Mouse (Mus musculus): Measurements from ENCODE around the gene Tanc2. TPM values are rescaled to one million over a fixed set of nuclear protein-coding genes. Genes with fewer than 3 reads are reported as not detected.

Tanc2 gene
- total RNA-seq, 2 experiments from 2014 or later = 164 to 177 TPM

DNA sequence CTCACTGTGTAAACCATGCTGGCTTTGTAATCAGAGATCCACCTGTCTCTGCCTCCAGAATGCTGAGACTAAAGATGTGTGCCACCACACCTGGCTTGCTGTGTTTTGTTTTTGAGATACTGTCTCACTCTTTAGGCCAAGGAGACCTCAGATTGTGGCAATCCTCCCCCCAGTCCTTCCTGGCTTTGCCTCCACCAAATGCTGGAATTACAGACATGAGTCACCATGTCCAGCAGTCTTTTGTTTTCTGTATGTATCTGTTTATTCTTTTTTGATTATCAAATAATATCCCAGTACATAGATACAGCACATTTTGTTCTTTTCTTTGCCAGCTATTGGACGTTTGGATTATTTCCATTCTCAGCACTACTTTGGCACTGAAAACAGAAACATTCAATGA is 368.8 kb downstream of the Tanc2 start:
- no peak overlapping the region for H3K4me3 ChIP-seq
- no peak for DNase-seq (ENCODE audit: low spot score in 2 of 2)
- H3K27ac ChIP-seq = no peak overlapping the region
- TF ChIP-seq CTCF (conservative IDR thresholded peaks at IDR 0.05) = no peak

DNA sequence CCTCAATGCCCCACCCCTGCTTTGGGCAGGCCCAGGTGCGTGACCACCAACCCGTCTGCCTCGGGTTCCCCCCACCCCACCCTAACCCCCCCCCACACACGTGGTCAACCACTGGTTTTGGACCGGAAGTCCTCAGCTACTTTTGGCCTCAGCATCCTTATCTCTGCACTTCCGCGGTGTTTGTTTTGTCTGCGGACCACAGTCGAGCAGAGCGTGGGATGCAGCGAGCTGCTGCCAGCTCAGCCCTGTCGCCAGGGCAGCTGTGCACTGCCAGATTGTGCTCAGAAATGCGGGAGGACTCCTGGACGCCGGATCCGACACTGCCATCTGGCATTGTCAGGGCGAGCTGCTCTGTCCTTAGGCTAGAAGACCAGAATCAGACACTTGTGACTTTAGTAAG is 369.6 kb downstream of the Tanc2 start:
- no peak for TF ChIP-seq CTCF (conservative IDR thresholded peaks at IDR 0.05)
- Histone ChIP-seq H3K27ac (no peak overlapping the region), H3K4me3 (peak overlapping the region; percentile 22; the same call in 1 of the 2 replicates)
- peak; percentile 37 to 41 for DNase-seq (ENCODE audit: low spot score in 2 of 2)

DNA sequence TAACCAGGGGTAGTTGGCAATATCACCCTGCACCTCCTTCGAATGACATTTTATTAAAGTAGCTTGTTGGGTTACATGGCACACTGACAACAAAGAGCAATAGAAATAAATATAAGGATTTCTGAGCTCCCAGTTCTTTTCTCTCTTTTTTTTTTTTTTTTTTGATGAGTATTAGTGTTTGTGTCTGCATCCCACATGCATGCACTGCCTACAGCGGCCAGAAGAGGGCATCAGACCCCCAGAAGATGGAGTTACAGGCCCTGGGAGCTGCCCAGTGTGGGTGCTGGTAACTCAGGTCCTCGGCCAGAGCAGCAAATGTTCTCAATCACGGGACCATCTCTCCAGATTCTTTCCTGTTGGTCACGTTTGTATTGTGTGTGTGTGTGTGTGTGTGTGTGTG is 374.9 kb downstream of the Tanc2 start:
- TF ChIP-seq CTCF (conservative IDR thresholded peaks at IDR 0.05) = peak; percentile 50
- Histone ChIP-seq H3K4me3 (no peak overlapping the region), H3K27ac (no peak overlapping the region)
- no peak for DNase-seq (ENCODE audit: low spot score in 2 of 2)

DNA sequence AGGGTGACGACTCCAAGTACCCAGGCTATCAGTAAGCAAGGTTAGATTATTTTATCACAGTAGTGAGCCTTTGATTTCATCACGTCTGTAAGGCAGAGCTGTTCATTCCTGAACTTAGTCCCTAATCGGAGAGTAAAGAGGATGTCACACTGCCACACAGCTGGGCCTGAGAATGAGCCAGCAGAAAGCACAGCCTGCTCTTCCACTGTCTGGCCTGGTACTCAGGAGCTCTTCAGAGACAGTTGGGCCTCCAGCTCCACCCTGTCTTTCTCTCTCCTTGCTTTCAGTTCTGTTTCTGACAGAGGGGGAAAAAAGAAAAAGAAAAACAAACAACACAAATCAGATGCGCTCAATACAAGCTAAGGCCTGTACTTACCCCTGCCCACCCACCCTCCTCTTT is 376.5 kb downstream of the Tanc2 start:
- DNase-seq (ENCODE audit: low spot score in 2 of 2) = no peak
- no peak for TF ChIP-seq CTCF (conservative IDR thresholded peaks at IDR 0.05)
- Histone ChIP-seq H3K27ac (no peak overlapping the region), H3K4me3 (no peak overlapping the region)

DNA sequence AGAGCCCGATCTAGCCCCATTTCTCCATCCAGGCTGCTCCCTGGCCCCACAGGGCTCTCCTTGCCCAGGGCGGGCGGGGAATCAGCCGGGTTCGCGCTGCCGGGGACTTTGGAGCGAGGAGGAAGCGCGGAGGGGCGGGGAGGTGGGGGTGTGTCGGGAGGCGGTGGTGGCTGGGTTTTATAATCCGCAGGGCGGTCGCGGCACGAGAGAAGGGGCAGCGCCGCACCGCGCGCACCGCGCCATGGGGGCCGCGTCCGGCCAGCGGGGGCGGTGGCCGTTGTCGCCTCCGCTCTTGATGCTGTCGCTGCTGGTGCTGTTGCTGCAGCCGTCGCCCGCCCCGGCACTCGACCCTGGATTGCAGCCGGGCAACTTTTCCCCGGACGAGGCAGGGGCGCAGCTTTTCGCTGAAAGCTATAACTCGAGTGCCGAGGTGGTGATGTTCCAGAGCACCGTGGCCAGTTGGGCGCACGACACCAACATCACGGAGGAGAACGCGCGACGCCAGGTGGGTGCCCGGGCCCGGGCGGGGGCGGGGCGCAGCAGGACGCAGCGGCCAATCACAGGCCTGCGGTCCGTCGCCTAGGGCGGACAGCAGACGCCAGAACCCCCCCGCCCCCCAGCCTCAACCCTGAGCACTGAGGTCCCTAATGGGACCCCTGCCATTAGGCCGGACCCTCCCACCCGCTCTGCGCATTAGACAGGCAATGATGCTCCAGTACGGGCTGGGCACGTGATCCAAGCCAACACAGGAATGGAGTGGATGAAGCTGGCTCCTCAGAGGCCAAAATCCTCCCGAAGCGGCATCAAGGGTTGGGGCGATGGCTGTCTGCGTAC is 378.2 kb downstream of the Tanc2 start, which contains the start of gene Ace:
Gene Ace (plus strand): TSS at position 205 of the 834 bp plus-strand sequence.
- peak within 1 kb of the TSS; percentile 62 for H3K4me3 ChIP-seq
- no peak within 1 kb of the TSS; the same call in 1 of the 2 replicates for H3K27ac ChIP-seq
- TF ChIP-seq CTCF (conservative IDR thresholded peaks at IDR 0.05) = no peak
- no peak for DNase-seq (ENCODE audit: low spot score in 2 of 2)

DNA sequence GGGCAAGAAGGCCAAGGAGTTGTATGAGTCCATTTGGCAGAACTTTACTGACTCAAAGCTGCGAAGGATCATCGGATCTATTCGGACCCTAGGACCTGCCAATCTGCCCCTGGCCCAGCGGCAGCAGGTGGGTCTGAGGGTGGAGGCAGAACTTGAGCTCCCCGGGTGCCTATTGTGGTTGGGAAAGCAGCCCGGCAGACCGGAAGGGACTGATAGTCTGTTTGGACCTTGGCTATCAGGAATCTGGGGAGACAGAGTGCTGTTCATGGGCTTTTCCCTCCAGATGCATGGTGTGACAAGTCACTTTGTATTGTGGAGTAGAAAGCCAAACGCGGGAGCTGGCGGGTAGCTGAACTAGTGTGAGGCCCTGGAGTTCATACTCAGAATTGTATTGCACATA is 379.2 kb downstream of the Tanc2 start:
- Histone ChIP-seq H3K27ac (no peak overlapping the region), H3K4me3 (no peak overlapping the region)
- TF ChIP-seq CTCF (conservative IDR thresholded peaks at IDR 0.05) = no peak
- no peak for DNase-seq (ENCODE audit: low spot score in 2 of 2)

DNA sequence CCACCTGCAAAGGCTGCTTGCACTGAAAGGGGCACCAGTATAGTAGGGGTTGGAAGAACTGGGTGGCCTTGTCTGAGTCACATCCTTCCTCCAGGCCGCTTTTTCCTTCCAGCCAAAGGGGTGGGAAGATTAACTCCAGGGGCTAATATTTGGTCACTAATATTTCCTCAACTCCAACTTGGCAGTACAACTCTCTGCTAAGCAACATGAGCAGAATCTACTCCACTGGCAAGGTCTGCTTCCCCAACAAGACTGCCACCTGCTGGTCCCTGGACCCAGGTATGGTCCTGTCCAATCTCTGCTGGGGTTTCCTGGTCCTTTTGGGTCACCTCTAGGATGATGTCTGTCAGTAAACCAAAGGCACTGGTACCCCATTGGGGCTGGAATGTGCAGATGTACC is 379.7 kb downstream of the Tanc2 start:
- Histone ChIP-seq H3K27ac (no peak overlapping the region), H3K4me3 (no peak overlapping the region)
- TF ChIP-seq CTCF (conservative IDR thresholded peaks at IDR 0.05) = peak; percentile 72
- no peak for DNase-seq (ENCODE audit: low spot score in 2 of 2)

DNA sequence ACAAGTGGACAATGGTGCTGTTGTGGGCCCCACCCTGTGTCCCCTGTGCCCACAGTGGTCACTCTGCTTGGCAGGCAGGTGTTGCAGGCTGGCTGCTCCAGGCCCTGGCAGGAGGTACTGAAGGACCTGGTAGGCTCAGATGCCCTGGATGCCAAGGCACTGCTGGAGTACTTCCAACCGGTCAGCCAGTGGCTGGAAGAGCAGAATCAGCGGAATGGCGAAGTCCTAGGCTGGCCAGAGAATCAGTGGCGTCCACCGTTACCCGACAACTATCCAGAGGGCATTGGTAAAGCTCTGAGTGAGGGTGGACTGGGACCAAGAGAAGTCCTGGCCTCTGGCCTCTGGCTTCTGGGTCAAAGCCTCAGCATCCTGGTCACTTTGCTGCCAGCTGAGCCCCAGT is 384.8 kb downstream of the Tanc2 start:
- no peak overlapping the region for H3K27ac ChIP-seq
- H3K4me3 ChIP-seq = no peak overlapping the region
- no peak for TF ChIP-seq CTCF (conservative IDR thresholded peaks at IDR 0.05)
- DNase-seq (ENCODE audit: low spot score in 2 of 2) = no peak

DNA sequence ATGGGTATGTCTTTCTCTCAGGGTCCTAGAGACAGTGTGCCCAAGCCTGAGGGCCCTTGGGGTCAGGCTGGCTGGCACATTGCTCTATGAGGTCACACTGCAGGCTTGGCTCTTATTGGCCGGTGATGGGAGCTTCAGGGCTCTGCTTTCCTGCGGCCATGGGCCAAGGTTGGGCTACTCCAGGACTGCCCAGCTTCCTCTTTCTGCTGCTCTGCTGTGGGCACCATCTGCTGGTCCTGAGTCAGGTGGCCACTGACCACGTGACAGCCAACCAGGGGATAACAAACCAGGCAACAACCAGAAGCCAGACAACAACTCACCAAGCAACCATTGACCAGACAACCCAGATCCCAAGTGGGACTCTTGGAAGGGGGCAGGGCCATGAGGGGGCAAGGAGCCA is 385.3 kb downstream of the Tanc2 start:
- H3K4me3 ChIP-seq = no peak overlapping the region
- DNase-seq (ENCODE audit: low spot score in 2 of 2) = no peak
- H3K27ac ChIP-seq = no peak overlapping the region
- no peak for TF ChIP-seq CTCF (conservative IDR thresholded peaks at IDR 0.05)

DNA sequence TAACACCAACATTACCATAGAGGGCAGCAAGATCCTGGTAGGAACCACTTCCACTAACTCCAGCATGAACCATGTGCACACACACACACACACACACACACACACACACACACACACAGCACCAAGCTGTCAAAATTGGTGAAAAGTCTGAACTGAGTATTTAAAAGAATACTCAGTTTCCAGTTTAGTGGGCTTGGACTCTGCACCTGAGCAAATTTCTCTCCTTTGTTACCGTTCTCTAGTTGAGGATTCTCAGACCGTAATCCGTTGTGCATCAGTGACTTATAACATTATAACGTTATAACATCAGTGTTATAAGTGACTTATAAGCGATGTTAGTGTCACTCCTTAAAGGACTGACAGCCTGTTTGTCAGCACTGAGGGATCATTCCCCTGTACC is 385.9 kb downstream of the Tanc2 start:
- TF ChIP-seq CTCF (conservative IDR thresholded peaks at IDR 0.05) = no peak
- no peak for DNase-seq (ENCODE audit: low spot score in 2 of 2)
- no peak overlapping the region for H3K4me3 ChIP-seq
- no peak overlapping the region for H3K27ac ChIP-seq

DNA sequence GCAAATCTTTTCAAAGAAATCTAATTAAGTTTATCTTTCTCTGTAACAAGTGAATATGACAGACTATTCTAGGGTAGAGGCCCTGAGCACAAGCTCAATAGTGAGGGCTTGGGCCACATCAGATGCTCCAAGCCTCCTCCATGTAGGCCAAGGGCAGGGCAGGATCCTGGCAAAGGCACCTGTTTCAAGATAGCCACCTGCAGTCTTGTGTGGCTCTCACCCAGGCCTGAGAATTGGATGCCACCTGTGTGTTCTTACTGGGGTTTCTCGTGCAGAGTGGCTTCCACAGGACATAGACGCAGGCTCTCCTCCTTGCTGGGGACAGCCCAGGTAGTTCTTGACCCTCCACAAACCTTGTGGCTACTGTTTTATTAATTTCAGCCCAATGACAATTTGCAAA is 388.4 kb downstream of the Tanc2 start:
- Histone ChIP-seq H3K4me3 (no peak overlapping the region), H3K27ac (no peak overlapping the region)
- no peak for DNase-seq (ENCODE audit: low spot score in 2 of 2)
- no peak for TF ChIP-seq CTCF (conservative IDR thresholded peaks at IDR 0.05)

DNA sequence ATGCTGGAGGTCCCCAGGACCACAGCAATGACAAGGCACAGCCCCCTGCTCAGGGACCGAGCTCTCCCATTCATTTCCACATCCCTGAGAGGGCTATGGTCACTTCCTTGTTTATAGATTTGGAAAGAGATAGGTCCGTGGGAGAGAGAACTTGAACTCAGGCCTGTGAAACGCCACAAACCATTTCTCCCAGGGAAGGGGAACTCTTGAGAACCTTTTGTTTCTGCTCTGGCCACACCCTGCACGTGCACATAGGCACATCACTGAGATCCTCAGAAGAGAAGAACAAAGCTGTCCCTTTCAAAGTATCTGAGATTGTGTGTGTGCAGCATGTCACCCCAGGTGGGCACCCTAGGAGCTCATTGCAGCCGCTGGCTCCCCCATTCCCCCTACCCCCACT is 388.8 kb downstream of the Tanc2 start:
- no peak for DNase-seq (ENCODE audit: low spot score in 2 of 2)
- Histone ChIP-seq H3K27ac (no peak overlapping the region), H3K4me3 (no peak overlapping the region)
- TF ChIP-seq CTCF (conservative IDR thresholded peaks at IDR 0.05) = no peak

Small RNA genes lying within 50 kb of the gene (microRNA-seq; reads per million reads assigned to microRNA genes)
- gene Gm23990 = 0 reads per million in 2 experiments

Other genes starting within 250 kb of the Tanc2 start
- gene March10, start 133.3 kb upstream of the Tanc2 start, total RNA-seq (2021) = under 1 TPM; 0.79 to 0.87 TPM